Mouse (Mus musculus): ENCODE measurements around the gene Gm21721. TPM values are rescaled to one million over a fixed set of nuclear protein-coding genes. Genes with fewer than 3 reads are reported as not detected.
"Not testable (repeated sequence)": the region's sequence is repeated elsewhere in the genome, so short reads cannot be mapped to it uniquely, and the experiment has no call there.

Gene Gm21721
- not detected in 2 replicates for polyA plus RNA-seq (2015; fragmentation: Nextera tagmentation; extraction: Ambion mirVana)

- H3K9ac ChIP-seq; H3K36me3 ChIP-seq; H3K9me3 ChIP-seq; H3K27me3 ChIP-seq; H3K27ac ChIP-seq; H3K4me2 ChIP-seq (replicated peaks); H3K4me1 ChIP-seq; H3K4me3 ChIP-seq; ATAC-seq (ENCODE audit: low FRiP score, low read depth): not testable (repeated sequence)
- WGBS = 60% methylated on average over 1 of the region's 2 CpGs
These were observed at the start of gene Gm21721 for GRCm38 (mm10) chrY:9202090-9202489. Gene Gm21721 (minus strand): TSS chrY:9202190.

Other genes with a start within 250 kb of the Gm21721 start
- gene Gm21292, start 68.3 kb downstream of the Gm21721 start, polyA plus RNA-seq (2015; fragmentation: Nextera tagmentation; extraction: Ambion mirVana) = not detected in 2 replicates
- not detected in 2 replicates for gene Gm21812, start 145.0 kb upstream of the Gm21721 start, polyA plus RNA-seq (2015; fragmentation: Nextera tagmentation; extraction: Ambion mirVana)
- not detected in 2 replicates for gene Gm21874, start 214.0 kb upstream of the Gm21721 start, polyA plus RNA-seq (2015; fragmentation: Nextera tagmentation; extraction: Ambion mirVana)

All from limb, embryonic 13.5 days (tissue).